Mouse (Mus musculus): ENCODE measurements around the gene Dusp9.

Dusp9 gene

DNA sequence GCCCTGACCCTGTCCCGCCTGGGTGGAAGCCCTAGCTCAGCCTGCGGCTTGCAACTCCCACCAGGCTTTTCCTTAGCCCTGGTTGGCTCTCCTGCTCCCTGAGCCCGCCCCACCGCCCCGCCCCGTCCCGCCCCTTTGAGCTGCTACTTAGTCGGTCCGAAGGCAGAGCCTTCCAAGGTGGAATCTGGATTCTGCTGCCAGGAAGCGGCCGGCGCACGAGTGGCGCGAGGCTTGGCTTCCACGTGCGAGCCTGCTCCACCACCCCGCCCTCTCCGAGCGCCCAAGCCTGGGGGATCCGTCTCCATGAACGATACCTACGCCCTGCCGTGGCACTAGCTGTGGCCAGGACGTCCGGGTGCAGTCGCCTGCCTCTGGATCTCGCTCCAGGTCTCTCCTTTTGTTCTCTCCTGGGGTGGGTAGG is at the start of gene Dusp9:
Dusp9 (plus strand) TSS at position 165 of the 421 bp plus-strand sequence.
- DNase-seq (ENCODE audit: low spot score), result peak; percentile 1

DNA sequence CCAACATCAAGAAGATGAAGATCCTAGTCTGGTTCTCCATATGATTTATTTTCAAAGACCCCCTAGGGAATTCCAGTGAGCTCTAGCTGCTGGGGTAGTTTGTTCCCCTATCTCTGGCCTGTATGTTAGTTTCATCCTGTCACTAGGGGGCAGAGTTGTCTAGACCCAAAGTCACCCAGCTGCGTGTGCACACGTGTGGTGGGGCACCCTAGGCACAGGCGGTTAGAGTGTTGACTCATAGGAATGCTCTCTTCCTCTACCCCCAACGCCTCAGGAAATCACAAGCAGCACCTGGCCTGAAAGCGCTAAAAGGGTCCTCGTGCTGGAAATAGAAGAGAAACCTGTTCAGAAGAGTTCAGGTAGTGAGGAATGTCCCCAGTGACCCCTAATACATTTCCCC is 46.0 kb upstream of the Dusp9 start:
- DNase-seq (ENCODE audit: low spot score), result peak; percentile 34

DNA sequence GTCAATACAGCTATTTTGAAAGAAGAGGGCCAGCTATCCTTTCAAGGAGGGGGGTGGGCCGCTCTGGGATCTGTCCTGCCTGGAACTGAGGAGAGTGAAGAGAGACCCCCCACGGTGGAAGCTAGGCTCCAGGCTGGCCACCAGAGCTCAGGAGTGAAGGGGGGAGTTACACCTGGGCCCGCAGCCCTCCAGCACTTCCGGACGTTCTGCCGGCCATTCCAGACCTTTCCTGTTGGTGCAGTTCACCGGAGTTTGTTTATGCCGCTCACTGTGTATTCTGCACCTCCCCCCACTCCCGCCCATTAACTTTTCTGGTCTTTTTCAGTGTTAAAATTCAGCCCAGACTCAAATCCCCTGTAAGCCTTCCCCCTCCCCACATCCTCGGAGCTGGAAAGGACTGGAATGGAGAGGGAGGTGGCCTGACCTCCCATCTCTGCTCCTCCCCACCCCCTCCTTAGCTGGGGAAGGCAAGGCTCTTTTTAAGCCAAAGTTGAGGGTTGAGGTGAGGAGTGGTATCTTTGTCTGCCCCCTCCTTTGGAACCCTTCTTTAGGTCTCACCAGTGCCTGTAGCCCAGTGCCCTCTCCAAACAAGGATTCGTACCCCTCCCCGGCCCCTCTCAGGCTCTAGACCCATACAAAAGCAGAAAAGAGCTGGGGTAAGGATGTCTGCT is 44.6 kb upstream of the Dusp9 start:
- no peak for DNase-seq (ENCODE audit: low spot score)

DNA sequence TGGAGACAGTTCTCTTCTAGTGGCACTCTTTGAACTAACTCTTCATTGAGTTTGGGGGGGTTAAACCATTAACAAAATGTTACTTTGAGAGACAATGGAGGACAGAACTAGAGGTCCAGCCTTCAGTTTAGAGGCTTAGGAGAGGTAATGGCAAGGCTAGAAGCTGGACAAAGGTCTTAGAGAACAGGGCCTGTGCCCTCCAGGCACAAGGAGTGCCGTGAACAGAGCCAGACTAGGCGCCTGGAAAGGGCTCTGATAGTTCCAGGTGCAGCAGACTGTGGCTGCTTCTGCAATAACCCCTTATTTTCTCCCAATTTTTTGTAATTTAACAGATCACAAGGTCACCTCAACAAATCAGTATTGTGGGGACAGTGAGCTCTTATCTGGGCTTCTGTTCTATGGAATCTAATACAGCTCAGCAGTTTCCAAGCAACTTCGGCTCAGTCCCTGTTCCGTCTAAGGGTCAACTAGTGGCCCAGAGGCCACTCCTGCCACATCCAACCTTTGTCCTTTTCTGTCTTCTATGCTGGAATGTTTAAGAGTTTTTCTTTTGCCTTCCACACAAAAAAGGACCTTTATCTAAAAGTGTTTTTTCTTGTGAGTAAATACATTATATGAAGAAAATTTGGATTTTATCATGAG is 43.8 kb upstream of the Dusp9 start:
- no peak for DNase-seq (ENCODE audit: low spot score)

DNA sequence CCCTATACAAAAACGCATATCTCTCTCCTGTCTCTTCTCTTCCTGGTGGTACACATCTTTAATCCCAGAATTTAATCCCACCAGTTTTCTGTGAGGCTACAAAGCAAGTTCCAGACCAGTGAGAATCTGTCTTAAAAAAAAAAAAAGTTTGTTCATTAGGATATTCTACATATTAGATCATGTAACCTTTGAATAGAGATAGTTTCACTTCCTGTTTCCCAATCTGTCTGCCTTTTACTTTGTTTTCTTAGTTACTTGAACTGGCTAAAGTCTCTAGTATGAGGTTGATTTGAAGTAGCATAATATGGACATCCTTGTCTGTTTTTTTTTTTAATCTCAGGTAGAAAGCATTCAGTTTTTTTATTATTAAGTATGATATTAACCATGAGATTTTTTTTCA is 37.8 kb upstream of the Dusp9 start:
- no peak for DNase-seq (ENCODE audit: low spot score)

DNA sequence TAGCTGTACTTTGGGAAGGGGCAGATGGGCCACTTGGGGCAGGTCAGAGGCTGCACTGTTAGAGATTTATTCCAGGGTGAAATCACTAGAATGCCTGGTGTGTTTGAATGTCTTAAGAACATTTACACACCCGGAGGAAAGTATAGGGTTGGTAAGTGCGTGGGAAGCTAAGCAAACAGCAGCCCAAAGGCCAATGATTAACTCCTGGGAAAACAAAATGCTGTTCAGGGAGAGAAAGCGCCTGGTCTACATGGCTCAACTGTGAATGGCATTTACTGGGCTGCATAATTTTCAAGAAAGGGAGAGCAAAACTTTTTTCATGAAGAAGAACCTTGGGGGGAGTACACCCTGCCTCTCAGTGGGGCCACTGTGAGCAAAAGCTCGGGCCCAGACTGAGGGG is 25.6 kb upstream of the Dusp9 start:
- DNase-seq (ENCODE audit: low spot score), result no peak

DNA sequence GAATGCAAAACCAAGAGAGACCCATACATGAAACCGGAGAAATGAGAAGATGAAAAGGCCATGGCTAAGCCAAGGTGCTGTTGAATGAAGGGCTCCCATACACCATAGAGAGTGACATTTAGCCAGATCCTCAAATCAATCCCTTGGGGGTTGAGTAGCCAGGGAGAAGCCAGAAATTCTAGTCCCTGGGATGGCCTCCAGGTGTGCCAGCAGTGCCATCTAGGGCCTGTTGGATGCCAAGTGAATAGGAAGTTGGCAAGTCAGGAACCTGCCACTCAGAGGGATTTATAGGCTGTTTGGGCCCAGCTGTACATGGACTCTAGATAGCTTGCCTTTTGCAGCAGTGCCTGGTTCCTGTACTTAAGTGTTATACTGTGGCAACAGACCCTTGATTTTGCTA is 23.3 kb upstream of the Dusp9 start:
- DNase-seq (ENCODE audit: low spot score), result no peak

DNA sequence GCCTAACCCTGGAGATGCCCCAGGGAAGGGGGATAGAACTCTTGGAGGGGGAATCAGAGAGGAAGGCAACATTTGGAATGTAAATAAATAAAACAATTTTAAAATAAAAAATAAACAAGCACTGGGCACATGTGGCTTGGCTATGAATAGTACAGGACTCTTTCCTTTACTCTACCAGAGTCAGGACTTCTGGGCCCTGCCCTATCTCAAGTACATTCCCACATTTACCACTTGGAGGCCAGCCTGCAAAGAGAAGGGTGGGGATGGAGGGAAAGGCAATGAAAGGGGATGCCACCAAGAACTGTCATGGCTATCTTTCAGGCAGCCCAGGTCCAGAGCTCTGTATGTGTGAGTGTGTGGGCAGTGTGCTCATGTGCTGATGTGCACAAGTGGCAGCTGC is 19.8 kb upstream of the Dusp9 start:
- no peak for DNase-seq (ENCODE audit: low spot score)

DNA sequence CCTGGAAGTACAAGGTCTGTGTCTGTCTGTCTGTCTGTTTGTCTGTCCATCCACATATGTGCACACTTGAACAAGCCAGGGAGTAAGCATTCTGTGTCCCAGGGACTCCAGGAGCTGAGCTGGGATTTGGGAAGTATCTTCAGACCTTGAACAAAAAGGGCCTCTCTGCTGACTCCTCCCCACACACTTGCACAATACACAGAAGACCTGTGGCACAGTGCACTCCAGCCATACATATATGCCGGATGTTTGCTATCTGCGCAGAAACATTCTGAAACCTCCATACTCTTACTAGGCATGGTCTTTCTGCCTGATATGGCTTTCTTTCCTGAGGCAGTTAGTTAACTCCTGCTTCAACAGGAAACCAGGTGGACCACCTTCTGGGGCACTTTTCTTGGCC is 19.3 kb upstream of the Dusp9 start:
- DNase-seq (ENCODE audit: low spot score), result no peak

DNA sequence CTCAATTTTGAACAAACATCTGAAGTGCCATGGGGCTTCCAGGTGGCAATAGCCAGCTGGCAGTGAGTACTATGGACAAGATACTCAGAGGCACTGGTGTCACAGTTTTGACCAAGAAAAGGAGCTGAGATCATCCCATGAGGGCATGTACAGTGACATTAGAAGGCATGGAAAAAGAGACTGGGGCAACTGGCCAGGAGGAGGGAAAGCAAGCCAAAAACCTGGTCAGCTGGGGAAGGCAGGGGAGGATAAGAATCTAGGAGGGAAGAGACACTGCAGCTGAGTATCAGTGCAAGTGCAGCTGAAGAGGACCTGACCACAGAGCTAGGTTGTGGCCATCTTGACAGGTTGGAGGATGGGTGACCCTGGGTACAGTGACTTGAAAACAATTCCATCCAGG is 12.2 kb upstream of the Dusp9 start:
- DNase-seq (ENCODE audit: low spot score), result no peak

DNA sequence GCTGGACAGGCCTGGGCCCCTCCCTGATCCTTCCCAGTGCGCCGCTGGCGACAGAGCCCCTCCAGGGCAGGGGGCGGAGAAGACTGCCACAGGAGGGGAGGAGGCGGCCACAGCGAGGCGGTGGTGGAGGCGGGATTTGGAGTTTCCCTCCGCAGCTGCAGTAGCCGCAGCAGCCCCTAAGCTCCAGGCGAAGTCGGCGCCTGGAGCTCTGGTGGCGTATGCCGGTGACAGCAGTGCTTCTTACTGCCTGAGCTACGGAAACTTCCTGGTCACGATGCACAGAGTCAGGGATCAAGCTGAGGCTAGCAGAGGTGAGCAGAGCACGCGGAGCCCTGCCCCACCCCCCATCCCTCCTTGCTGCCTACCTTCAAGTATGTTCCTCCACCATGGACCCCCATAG is 3.8 kb upstream of the Dusp9 start:
- DNase-seq (ENCODE audit: low spot score), result no peak

DNA sequence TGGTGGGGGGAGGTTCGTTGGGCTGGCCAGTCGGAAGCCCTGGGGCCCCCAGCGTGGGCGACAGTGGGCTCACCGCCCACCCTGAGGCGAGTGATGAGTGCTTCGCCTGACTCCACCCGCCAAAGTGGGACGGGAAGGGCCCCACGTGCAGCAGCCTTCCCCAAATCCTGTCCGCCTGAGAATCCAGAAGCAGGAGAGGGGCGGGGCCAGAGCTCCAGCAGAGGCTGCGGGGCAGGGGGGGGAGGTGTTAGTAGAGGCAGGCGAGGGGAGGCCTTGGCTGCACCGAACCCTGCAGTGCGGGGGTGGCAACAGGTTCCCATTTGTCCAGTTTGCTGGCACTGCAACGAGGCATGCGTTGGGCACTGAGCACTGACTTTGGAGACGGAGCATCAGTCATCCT is 1.8 kb upstream of the Dusp9 start:
- no peak for DNase-seq (ENCODE audit: low spot score)

DNA sequence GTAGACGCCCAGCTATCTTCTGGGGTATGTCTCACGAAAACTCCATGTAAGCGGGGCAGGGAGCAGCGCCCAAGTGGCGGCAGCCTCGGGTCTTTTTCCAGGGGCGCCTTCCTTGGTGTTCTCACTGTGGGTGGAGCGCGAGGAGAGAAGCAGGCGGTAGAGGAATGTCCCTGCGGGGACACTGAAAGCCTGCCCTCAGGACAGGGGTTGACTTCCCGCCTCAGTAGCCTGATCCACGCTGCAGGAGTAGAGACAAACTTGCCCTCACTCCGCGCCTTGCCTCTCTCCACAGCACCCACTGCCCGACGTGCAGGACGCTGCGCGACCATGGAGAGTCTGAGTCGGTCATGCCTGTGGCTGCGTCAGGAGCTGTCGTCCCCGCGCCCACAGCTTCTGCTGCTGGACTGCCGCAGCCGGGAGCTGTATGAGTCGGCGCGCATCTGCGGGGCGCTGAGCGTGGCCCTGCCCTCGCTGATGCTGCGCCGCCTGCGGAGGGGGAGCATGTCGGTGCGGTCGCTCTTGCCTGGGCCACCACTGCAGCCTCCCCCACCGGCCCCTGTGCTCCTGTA is 766 bp downstream of the Dusp9 start:
- no peak for DNase-seq (ENCODE audit: low spot score)

DNA sequence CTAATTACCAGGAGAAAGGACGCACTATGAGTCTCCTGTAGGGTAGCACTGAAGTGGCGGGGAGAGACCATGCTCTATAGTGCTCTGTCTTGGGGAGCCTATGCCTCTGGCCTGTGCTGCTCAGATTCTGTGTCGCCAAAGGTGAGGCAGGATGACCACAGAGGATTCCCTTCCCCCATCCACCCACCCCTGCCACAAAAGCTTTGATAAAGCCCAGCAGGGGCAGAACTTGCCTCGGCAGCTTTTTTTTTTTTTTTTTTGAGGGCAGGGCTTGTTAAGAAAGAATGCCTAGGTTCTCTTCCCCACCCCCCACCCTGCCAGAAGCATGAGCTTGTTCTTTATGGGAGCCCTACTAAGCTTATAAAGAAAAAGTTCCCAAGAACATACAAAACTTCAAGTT is 5.9 kb downstream of the Dusp9 start:
- DNase-seq (ENCODE audit: low spot score), result no peak

DNA sequence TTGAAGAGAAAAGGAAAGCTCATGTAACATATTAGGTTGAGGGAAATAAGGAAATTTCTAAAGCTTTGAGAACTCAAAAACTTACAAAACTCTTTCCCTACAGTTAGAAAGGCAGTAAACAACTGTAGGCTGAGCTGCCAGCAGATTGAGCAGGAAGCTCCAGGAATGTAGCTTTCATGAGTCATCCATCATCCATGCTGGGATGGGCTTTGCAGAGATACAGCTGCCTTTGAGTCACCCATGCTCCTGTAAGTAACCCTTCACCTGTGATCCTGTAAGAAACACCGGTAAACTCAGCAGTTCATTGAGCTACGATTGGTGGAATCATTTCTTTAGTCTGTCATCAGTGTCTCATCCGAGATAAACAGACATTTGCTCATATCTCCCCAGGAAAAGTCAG is 11.7 kb downstream of the Dusp9 start:
- DNase-seq (ENCODE audit: low spot score), result no peak

DNA sequence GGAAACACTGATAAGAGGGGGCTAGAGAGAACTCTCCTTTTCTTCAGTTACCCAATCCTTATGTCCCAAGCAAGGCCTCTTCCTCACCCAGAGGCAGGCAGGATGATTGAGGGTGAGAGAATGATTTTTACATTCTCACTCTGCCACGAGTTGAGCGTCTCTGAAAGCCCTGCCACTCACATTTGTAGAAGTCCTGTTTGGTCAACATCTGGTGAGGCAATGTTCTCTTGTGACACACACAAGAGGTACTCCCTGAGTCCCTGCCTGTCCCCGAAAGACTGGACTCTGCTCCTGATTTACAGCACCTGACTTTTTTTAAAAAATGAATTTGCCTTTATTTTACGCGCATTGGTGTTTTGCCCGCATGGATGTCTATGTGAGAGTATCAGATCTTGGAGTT is 14.2 kb downstream of the Dusp9 start:
- no peak for DNase-seq (ENCODE audit: low spot score)

DNA sequence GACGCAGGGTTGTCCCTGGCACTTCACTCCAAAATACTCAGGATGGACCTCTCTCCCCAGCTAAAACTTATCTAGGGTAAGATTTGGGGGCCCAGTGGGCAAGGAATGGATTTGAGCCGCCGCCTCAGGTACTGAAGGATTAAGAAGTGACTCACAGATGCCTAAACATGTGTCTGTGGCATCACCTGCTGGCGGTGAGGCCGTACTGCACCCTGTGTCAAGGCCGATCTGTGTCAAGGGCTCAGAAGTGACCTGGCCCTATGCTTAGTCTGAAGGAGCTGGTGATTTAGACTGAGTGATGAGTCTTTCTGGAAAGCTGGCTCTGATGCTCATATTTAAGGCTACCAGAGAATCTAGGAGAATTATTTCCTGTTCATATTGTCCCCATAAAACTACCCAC is 15.0 kb downstream of the Dusp9 start:
- peak; percentile 53 for DNase-seq (ENCODE audit: low spot score)

DNA sequence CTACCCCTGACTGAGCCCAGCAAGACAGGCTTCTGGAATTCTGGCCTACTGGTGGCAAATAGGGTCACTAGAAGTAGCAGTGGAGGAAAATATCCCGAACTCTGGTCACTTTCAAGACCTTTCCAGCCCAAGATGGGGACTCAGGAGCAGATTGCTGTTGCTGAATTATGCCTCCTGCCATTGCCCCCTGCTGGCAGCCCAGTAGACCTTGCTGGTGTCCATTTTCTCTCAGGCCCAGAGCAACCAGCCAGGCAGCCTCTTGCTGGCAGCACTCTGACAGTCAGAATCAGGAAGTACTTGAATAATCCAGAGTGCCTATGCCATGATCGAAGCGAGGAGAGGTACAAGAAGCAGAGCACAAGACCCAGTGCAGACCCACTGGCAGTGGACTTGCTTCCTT is 16.3 kb downstream of the Dusp9 start:
- DNase-seq (ENCODE audit: low spot score), result no peak

DNA sequence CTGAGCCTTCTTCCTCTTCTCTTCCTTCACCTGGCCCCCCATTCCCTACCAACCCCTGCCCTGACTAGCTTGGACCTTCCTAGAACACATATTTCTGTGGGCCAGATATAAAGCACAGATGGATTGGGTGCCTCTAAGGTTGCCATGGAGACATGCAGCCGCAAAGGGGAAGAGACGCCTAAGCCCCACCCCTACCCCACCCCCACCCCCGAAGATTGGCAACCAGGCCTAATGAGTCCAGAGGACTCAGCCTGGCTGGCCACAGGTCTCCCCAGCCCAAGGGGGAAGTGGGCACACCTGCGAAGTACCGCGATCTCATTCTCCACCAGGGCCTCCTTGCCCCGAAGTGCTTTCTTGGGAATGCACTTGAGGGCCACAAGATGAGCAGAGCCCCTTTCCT is 19.2 kb downstream of the Dusp9 start:
- no peak for DNase-seq (ENCODE audit: low spot score)

DNA sequence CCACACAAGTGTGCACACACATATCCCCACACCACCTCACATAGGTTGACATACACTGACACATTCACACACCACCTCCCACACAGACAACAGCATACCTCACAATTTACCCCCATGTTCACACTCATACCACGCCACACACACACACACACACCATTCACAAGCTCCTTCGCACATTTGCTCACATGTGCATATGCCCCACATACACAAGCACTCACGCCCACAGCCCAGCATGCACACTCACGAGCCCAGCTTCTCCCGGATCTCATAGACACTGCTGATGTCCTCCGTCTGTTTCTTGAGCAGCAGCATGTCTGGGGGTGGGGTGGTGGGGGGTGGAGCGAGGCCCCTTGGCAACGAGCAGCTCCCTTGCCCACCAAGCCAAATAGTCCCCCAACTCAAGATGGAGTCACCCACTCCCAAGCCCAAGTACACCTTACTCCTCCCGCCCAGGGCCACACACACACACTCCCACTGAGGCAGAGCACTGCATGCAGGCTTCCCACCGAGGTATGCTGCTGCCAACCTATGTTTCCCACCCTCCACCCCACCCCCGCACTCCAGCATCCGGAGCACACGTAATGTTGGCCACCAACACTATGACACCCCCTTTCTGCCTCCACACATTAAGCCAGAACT is 19.8 kb downstream of the Dusp9 start:
- no peak for DNase-seq (ENCODE audit: low spot score)

DNA sequence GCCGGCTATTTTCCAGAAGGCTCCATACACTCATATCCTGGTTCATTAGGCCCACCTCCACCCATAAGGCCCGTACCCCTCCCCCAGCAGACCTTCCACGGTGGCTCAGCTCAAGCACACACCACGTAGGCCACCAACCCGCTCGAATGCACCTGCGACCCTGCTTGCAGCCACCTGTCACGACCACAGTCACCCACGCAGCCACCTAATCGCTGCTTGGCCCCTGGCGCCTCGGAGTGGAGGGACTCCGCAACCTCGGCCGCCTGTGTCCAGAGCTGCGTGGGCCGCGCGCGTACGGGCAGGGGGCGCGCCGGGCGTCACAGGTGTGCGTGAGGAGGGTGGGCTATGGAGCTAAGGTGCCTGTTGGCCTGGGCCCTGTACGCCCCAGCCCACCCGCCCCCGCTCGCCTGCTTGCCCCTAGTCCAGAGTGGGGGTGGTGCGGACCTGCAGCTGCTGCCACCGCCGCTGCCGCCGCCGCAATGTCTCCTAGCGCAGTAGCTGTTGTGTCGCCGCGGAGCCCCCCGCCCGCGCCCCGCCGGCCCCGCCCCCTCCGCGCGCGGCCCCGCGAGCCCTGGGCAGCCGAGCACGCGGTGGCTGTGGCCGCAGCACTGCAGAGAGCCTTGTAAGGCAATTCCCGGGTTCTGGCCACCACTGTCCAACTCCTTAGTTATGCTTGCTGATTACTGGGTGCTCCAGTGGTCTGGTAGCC is 20.5 kb downstream of the Dusp9 start, which contains the start of gene Pnck:
Pnck (minus strand) TSS at position 543 of the 709 bp plus-strand sequence.
- DNase-seq (ENCODE audit: low spot score), result no peak

DNA sequence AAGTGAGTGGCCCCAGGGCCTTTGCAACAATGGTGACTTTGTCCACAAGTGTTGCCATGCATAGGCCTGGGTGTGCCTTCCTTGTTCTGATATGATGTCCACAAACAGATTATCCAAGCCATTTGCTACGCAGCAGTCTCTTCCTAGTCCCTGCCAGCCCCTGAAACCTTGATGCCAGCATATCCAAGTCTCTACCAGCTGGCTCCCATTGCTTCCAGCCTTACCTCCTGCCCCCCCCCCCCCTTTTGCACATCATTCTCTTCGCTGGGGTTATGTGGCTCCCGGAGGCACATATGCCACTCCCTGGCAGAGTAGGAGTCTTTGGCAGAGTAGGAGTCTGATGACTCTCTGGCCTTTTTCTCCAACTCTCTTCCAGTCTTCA is 21.1 kb downstream of the Dusp9 start:
- no peak for DNase-seq (ENCODE audit: low spot score)

DNA sequence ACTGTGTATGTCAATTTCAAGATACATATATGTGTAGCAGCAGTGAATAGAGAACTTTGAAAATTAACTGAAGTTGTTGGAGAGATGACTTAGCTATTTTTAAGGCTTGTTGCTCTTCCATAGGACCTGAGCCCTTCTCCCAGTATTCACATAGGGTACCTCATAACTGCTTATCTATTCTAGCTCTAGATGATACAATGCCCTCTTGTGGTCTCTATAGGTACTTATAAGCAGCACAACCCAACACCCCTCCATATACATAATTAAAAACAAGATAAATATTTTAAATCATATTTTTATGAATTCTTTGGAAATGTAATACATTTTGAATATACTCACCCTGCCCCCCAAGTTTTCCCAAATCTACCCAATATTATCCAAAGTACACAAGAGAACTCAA is 23.9 kb downstream of the Dusp9 start:
- no peak for DNase-seq (ENCODE audit: low spot score)

All from T-cell, adult 2 months (primary cell).